Mouse (Mus musculus) embryo, embryonic 11.5 days (tissue): ENCODE results near the gene Pou5f2.

Source experiments
- DNase-seq: peaks from one replicate; pipeline ENCODE4 v3.0.0-alpha.2; 2012; ENCODE audit warnings: low read depth, low spot score

Gene Pou5f2

DNA sequence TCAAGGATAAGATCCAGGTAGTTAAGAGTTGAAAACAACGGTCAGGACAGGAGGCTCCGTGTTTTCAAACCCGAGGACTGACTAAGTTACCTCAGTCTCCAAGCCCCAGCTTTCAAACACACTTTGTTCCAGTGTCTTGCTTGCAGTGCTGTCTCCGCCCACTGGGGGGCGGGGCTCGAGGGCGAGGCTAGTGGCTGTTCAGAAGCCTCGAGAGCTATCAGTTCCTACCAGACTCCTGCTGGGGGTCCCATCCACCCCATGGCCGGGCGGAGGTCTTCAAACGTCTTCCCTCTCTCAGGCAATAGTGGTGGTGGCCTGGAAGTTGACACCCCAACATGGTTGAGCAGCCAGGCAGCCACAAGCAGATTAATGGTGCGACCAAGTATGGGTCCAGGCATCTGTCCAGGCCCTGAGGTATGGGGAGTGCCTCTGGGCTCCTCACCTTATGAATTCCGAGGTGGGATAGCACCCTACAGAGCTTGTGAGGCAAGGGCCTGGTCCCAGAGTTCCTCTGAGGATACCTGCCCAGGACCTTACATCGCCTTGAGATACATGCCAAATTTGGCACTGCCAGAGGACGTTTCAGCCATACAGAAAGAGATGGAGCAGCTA lies at the start of gene Pou5f2:
TSS of gene Pou5f2 (plus strand) at position 220 of the 612 bp plus-strand sequence.
- no peak for DNase-seq

DNA sequence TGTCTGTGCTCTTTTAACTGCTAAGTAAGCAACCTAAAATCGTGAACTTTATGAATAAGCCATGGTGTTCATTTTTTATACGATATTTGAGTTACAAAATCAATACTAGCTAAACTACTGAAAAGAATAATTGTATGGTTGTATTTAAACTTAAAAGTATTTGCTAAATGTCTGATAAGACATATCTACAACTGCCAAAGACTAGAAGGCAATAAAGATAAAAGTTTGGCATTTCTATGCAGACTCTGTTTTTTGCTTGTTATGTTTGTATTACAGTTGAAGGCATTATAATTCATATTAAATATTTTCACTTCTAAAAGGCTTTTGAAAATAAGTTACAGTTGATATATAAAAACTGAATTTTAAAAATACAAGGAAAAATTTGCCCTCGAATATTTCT lies 48.5 kb upstream of the Pou5f2 start:
- no peak for DNase-seq

DNA sequence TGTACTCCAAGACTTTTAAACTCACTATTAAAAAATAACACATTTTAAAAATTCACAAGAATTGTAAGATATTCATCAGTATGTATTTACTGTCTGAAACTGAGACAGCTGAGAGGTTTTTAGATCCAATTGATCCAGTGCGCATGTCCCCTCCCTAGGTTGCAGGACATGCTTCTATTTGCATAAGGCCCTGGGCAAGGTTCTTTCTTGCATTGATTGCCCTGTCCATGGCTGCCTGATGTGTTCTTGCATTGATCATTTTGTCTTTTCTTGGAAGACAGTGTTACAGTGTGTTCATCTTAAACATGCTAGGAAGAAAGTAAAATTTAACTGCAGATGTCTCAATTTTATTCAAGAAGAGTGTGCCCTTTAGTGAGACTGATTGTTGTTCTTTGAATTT lies 47.6 kb upstream of the Pou5f2 start:
- no peak for DNase-seq

- no peak for DNase-seq
Observed at GRCm38 (mm10) chr13:77982105-77982851, 42.4 kb upstream of the Pou5f2 start.

DNA sequence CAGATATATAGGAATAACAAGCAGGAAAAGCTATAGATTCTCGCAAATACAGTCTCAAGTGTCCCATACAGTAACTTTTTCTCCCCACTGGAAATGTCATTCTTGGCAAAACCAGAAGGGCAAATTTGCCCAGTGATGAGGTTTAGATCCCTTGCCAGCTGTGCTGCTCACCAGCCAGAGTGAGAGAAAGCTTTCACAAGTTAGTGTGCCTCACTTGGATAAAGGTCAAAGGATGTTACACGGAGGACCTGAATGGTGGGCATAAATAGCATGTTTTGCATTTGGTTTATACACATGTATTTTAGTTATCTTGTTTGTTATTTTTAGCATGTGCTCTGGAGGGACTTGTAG lies 41.9 kb upstream of the Pou5f2 start:
- DNase-seq: no peak

- no peak for DNase-seq
Observed at GRCm38 (mm10) chr13:77991189-77991886, 33.4 kb upstream of the Pou5f2 start.

DNA sequence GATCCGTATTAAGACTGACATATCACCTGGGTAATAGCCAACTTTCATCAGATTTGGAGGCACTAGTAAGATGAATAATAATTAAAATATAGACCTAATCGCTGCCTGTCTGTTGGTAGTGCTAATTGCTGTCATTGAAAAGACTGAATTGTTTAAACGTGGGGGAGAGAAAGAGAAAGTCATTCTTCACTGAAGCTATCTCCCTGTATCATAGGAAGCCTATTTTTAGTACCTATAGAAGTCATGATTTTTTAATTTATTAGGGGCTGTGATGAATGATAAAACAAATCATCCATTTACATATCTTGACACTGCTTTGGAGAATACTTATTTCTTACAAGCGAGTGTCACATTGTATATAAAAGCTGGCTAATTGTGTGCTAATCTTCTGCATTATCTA lies 20.1 kb upstream of the Pou5f2 start:
- no peak for DNase-seq

- DNase-seq: no peak
Observed at GRCm38 (mm10) chr13:78005344-78005743, 19.4 kb upstream of the Pou5f2 start.

DNA sequence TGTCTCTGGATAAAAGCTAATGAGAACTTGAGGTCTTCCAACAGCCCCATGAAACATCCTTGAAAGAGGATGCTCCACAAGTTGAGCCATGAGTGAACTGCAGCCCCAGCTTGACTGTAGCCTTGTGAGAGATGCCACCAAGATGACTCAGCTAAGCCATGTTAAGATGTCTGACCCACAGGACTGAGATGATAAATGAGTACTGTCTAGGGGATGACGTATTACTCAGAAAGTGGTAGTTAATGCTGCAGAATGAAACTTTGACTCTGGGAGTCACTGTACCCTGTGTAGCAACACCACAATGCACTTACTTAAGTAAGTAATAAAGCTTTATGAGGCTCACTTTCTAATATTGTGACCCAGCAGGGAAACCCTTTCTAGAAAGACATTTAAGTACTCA lies 14.5 kb upstream of the Pou5f2 start:
- DNase-seq: no peak

- no peak for DNase-seq
Observed at GRCm38 (mm10) chr13:78032821-78033220, 8.1 kb downstream of the Pou5f2 start.

GRCm38 (mm10) chr13:78037203-78037602 lies 12.5 kb downstream of the Pou5f2 start:
- no peak for DNase-seq

DNA sequence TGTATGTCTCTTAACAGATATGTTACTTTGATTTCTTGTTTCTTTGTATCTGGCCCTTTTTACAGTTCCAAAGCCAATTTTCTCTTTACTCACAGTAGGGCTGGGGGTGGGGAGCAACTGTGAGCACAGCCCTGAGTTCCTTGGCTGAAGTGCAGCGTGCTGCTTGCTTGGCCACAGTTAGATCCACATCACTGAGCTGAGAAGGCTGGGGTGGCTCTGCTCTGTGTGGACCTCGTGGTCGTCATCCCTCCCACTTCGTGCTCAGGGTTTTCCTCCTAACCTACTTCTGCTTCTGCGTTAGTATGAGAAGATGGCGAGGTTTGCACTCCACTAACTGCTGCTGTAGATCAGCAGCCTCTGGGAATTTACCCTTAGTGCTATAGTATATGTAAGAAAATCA lies 18.5 kb downstream of the Pou5f2 start:
- no peak for DNase-seq

- no peak for DNase-seq
Observed at GRCm38 (mm10) chr13:78045116-78045515, 20.4 kb downstream of the Pou5f2 start.
